Mouse (Mus musculus) lung, adult 2 months (tissue): ENCODE data around the gene Dock1.

Source experiments
- CTCF ChIP-seq: fragments of 200-500 bp; IDR thresholded peaks from 2 replicates; pipeline ENCODE4 v1.5.1; 2011; ENCODE audit warnings: mild to moderate bottlenecking, low read length, control low read depth; ENCODE audit not compliant: insufficient read depth
- POLR2A ChIP-seq: fragments of 200-500 bp; IDR thresholded peaks from 2 replicates; pipeline ENCODE4 v1.6.1; 2011; ENCODE audit warnings: low read depth, mild to moderate bottlenecking, control low read depth, low read length, borderline replicate concordance; ENCODE audit errors: extremely low read depth

DNA sequence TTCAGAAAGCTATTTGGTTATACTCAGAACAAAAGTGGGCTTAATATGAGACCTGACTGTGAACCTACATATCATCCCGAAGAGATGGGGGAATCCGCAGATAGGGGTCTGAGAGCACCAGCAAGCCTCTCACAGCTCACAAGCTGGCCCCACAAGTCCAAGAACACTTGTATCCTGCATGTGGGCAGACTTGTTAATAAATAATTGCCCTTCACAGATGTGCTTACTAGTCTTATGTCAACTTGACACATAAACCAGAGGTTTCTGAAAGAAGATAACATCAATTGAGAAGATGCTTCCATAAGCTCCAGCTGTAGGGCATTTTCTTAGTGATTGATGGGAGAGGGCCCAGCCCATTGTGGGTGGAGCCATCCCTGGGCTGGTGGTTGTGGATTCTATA is 379.0 kb downstream of the Dock1 start:
- TF ChIP-seq CTCF = no peak
- TF ChIP-seq POLR2A = no peak
